Mouse (Mus musculus): ENCODE measurements at regions not wholly inside any gene's neighbourhood (a gene's known extent, or its start where the extent isn't known, plus 50 kb on each side); places are given as distances from the start of the nearest gene placed in this dataset.

- no peak for ATAC-seq
Measured at GRCm38 (mm10) chr12:107723062-107723859, 234.8 kb downstream of the 3110018I06Rik start.

- no peak for ATAC-seq
Measured at GRCm38 (mm10) chr12:107723860-107724320, 235.5 kb downstream of the 3110018I06Rik start.

GRCm38 (mm10) chr12:107724467-107724866 lies 236.0 kb downstream of the 3110018I06Rik start:
- no peak for ATAC-seq

GRCm38 (mm10) chr12:107728865-107729264 lies 240.4 kb downstream of the 3110018I06Rik start:
- ATAC-seq, result no peak

- ATAC-seq, result peak; percentile 64
Measured at GRCm38 (mm10) chr12:107729301-107729700, 240.9 kb downstream of the 3110018I06Rik start.

GRCm38 (mm10) chr12:107730940-107731339 lies 242.5 kb downstream of the 3110018I06Rik start:
- peak; percentile 67 for ATAC-seq

- ATAC-seq, result peak; percentile 71
Measured at GRCm38 (mm10) chr12:107734536-107734935, 246.1 kb downstream of the 3110018I06Rik start.

GRCm38 (mm10) chr12:107742641-107743040 lies 254.2 kb downstream of the 3110018I06Rik start:
- ATAC-seq, result no peak

- no peak for ATAC-seq
Measured at GRCm38 (mm10) chr12:107744822-107745221, 256.4 kb downstream of the 3110018I06Rik start.

- peak; percentile 60 for ATAC-seq
Measured at GRCm38 (mm10) chr12:107748481-107749380, 254.7 kb downstream of the Bcl11b start.

- ATAC-seq, result no peak
Measured at GRCm38 (mm10) chr12:107749381-107750085, 253.9 kb downstream of the Bcl11b start.

- no peak for ATAC-seq
Measured at GRCm38 (mm10) chr12:107750285-107750927, 253.0 kb downstream of the Bcl11b start.

GRCm38 (mm10) chr12:107752126-107752525 lies 251.3 kb downstream of the Bcl11b start:
- no peak for ATAC-seq

- peak; percentile 67 for ATAC-seq
Measured at GRCm38 (mm10) chr12:107752587-107752986, 250.8 kb downstream of the Bcl11b start.

GRCm38 (mm10) chr12:107753022-107753421 lies 250.4 kb downstream of the Bcl11b start:
- ATAC-seq, result no peak

- ATAC-seq, result no peak
Measured at GRCm38 (mm10) chr12:107753536-107753935, 249.9 kb downstream of the Bcl11b start.

GRCm38 (mm10) chr12:107754885-107755284 lies 248.5 kb downstream of the Bcl11b start:
- ATAC-seq, result no peak

- no peak for ATAC-seq
Measured at GRCm38 (mm10) chr12:107755820-107756517, 247.4 kb downstream of the Bcl11b start.

- no peak for ATAC-seq
Measured at GRCm38 (mm10) chr12:107757184-107757583, 246.2 kb downstream of the Bcl11b start.

GRCm38 (mm10) chr12:107757996-107758791 lies 245.2 kb downstream of the Bcl11b start:
- ATAC-seq, result no peak

GRCm38 (mm10) chr12:107759291-107759690 lies 244.1 kb downstream of the Bcl11b start:
- no peak for ATAC-seq
